Mouse (Mus musculus) liver, postnatal 0 days (tissue): ENCODE measurements at regions not wholly inside any gene's neighbourhood (a gene's known extent, or its start where the extent isn't known, plus 50 kb on each side); places are given as distances from the start of the nearest gene placed in this dataset.

ENCODE experiments used
- CTCF ChIP-seq: sonication (generic); IDR thresholded peaks from 2 replicates; pipeline ENCODE4 v1.5.1; 2016; ENCODE audit warnings: antibody characterized with exemption, low read depth
- EP300 ChIP-seq: IDR thresholded peaks from 2 replicates; pipeline ENCODE4 v1.6.1; 2016; ENCODE audit warnings: antibody characterized with exemption, low read depth, mild to moderate bottlenecking

GRCm38 (mm10) chr12:27947646-27948045 is 604.6 kb downstream of the Dcdc2c start:
- no peak for TF ChIP-seq CTCF
- TF ChIP-seq EP300 = no peak
